Mouse (Mus musculus) stomach, postnatal 0 days (tissue): ENCODE data around the gene Ffar2.

Experiments
- CTCF ChIP-seq: IDR thresholded peaks from 2 replicates; pipeline ENCODE4 v1.5.1; 2016; ENCODE audit warnings: antibody characterized with exemption, low read depth, mild to moderate bottlenecking, moderate library complexity
- EP300 ChIP-seq: optimal IDR thresholded peaks from 2 replicates; pipeline ENCODE3; 2016; ENCODE audit warnings: antibody characterized with exemption

DNA sequence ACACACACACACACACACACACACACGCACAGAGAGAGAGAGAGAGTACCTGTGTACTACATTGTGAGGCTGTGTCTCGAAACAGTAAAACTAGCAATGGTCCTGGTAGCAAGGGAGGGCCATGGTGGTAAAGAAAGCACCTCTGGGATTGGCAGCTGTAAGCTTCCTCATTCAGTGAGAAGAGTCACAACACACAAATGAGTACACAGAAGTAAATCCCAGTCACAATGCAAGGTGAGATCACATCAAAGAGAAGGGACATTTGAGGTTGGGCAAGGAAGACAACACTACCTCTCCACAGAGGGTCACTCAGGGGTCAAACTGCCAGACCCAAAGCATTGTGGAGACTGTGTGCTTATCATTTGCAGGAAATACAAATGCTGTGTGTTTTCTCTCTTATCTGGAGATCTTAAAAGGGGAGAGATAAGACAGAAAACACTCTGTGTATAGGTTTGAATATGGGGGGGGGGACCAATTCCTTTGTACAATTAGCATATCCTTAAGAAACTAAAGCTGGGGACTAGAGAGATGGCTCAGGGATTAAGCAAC is 23.0 kb upstream of the Ffar2 start:
- TF ChIP-seq CTCF (no peak), EP300 (no peak)
